Mouse (Mus musculus): ENCODE data around the gene Stk40. TPM values are rescaled to one million over a fixed set of nuclear protein-coding genes. Genes with fewer than 3 reads are reported as not detected.

Gene Stk40
- total RNA-seq, 2 experiments from 2014 or later = 74.6 to 80.1 TPM

- DNase-seq = peak; percentile 90 to 93
- intact Hi-C loops (cut with DNase I) = no loop called here
These were observed 7.2 kb upstream of the Stk40 start, which contains the start of gene Lsm10 for GRCm38 (mm10) chr4:126096464-126097111. Gene Lsm10 (plus strand): TSS chr4:126096623.

DNA sequence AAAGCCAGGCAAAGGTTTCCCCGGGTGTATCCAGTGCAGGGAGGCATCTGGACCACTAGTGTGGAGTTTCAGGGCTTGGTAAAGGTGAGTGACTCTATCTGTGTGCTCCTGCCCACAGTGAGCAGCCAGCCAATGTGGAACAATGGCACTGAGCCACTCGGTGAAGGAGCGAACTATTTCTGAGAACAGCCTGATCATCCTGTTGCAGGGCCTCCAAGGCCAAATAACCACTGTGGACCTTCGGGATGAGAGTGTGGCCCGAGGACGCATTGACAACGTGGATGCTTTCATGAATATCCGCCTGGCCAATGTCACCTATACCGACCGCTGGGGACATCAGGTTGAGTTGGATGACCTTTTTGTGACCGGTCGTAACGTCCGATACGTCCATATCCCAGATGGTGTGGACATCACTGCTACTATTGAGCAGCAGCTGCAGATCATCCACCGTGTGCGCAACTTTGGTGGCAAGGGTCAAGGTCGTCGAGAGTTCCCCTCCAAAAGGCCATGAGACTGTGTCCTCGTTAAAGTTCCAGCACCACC lies 6.0 kb upstream of the Stk40 start:
- intact Hi-C loops (cut with DNase I) = no loop called here
- DNase-seq = no peak

DNA sequence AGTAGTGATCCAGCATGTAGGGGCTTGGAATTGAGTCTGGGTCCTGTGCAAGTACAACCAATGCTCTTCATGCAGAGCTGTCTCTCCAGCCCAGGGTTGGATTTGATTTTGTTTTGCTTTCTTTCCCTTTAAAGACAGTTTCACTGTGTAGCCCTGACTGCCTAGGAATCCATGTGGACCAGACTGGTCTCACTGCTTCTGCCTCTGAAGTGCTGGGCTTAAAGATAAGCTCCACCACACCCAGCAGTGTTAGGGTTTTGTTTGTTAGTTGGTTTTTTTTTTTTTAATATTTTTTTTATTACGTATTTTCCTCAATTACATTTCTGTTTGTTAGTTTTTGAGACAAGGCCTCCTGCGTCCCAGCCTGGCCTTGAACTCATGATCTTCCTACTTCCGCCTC lies 4.4 kb upstream of the Stk40 start:
- DNase-seq = no peak
- intact Hi-C loops (cut with DNase I) = no loop called here

DNA sequence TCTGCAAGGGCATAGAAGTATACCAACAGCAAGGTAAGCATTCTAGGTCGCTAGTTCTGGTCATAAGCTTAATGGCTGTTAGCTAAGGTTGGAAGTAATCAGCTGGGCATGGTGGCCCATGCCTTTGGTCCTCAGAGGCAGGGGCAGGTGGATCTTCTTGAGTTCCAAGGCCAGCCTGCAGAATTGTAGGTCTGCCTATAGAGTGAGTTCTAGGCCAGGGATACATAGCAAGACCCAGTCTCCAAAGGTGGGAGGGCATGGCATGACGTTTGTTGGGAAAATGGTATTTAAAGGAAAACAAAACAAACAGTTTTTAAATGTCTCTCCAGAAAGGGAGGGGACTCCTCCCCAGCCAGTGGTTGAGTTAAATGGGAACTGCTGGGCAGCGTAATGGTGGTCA lies 3.0 kb upstream of the Stk40 start:
- intact Hi-C loops (cut with DNase I) = no loop called here
- DNase-seq = no peak

GRCm38 (mm10) chr4:126102061-126102841 lies 1.5 kb upstream of the Stk40 start:
- no peak for DNase-seq
- intact Hi-C loops (cut with DNase I) = no loop called here

GRCm38 (mm10) chr4:126103057-126103581 lies 638 bp upstream of the Stk40 start:
- intact Hi-C loops (cut with DNase I) = no loop called here
- DNase-seq = peak; percentile 84 to 88

GRCm38 (mm10) chr4:126104261-126105075 lies 711 bp downstream of the Stk40 start:
- intact Hi-C loops (cut with DNase I) = no loop called here
- no peak for DNase-seq

- no peak for DNase-seq
- intact Hi-C loops (cut with DNase I) = no loop called here
These were observed 1.5 kb downstream of the Stk40 start for GRCm38 (mm10) chr4:126105131-126105783.

GRCm38 (mm10) chr4:126108061-126108740 lies 4.4 kb downstream of the Stk40 start:
- intact Hi-C loops (cut with DNase I) = no loop called here
- DNase-seq = no peak

DNA sequence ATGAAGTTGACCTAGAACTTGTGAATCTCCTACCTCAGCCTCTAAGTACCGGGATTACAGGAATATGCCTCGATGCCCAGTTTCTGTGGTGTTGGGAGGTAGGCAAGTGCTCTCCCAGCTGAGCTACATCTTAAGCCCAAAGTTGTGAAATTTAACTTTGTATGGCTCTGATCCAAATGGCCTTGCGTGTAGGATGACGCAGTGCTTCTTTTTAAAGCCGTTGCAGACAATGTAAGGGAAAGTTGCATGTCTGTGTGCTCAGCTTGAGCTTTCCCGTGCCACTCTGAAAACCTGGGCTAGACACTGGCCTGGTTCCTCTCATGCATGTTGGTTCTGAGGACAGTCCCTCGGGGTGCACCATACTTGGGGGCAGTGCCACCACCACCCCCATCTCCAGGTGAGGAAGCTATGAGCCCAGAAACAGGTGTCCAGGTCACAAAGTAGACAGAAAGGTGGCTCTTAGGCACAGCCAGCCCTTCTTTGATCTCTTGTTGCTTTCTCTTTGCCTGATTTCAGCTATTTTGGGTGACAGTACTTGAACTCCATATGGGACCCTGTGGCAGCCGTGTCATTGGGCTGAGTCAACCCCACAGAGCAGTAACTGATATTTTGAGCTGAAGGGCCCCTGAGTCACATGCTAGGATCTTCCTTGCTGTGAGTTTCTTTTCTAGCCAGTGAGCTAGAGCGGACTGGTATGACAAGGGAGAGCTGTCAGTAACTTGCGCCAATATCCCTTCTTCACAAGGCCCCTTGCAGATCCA lies 6.0 kb downstream of the Stk40 start:
- DNase-seq = no peak
- intact Hi-C loops (cut with DNase I) = no loop called here

DNA sequence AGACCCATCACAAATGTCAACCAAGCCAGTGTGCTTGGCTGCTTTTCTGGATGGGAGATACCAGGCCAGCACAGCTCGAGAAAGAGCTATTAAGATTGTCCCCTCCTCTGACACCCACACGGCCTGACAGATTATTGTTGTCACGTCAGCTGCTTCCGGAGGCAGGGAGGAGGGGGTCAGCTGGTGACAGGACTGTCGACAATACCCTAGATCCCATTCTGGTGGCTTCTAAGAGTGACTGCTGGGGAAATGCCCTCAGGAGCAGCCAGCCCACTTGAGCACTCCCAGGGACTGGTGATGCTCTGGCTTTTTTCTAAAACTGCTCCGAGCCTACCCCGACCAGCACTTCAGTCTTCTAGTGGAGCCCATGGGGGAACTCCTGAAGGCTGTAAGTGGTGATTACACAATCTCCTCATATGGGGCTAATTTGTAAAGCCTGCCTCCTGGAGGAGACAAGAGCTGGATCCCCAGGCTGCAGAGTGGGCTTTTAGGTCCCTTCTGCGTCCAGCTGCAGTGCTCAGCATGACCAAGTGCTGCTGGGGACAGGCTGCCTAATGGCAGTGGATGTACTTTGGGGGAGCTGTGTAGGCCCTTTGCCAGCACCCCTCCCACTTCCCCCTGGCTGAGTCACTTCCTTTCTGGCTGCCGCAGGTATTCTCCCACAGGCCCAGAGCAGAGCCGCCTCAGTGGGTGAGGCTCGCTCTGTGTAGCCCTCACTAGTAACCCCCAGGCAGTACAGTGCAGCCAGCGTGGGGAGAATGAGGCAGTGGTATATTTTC lies 6.8 kb downstream of the Stk40 start:
- DNase-seq = peak; percentile 77 to 88
- intact Hi-C loops (cut with DNase I) = no loop called here

- intact Hi-C loops (cut with DNase I) = no loop called here
- peak in 1 of 2 experiments; percentile 24 for DNase-seq
These were observed 7.4 kb downstream of the Stk40 start for GRCm38 (mm10) chr4:126111153-126111549.

DNA sequence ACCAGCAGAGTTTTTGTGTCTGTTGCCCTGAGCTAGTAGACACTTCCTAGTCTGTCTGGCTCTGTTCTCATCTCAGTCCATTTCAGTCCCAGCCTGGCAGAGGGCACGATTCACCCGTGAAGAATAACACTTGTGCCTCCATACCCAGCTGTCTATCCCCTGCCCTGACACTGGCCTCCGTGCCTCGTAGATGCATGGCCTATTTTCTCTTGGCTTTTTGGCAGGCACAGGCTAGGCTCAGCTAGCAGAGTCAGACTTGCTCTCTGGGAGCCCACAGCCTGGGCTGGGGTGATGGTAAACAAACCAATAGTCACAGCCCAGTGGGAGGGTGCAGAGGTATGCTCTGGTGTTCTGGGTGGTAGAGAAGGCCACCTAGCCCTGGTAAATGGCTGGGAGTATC lies 9.5 kb downstream of the Stk40 start:
- peak; percentile 35 to 39 for DNase-seq
- intact Hi-C loops (cut with DNase I) = no loop called here

DNA sequence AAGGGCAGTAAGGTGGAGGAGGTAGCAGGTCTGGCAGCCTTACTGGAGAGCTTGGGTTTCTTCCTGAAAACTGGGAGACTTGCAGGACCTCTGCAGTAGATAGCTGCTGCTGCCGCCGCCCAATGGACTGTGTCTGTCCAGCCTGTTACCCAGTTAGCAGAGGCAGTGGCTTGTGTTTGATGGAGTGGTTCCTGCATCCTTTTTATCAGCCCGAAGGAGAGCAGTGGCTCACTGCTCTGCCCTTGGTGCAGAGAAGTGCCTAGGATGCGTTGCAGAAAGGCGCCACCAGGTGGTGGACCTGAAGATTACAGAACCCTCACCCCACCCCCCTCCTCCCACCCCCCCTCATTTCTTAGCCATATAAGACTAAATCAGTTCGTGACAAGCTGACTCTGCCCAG lies 10.2 kb downstream of the Stk40 start:
- DNase-seq = peak; percentile 54 to 56
- intact Hi-C loops (cut with DNase I) = loop anchor here (1.0 kb wide), 1 partner anchor 27 kb away; no protein-coding TSS in a partner anchor

DNA sequence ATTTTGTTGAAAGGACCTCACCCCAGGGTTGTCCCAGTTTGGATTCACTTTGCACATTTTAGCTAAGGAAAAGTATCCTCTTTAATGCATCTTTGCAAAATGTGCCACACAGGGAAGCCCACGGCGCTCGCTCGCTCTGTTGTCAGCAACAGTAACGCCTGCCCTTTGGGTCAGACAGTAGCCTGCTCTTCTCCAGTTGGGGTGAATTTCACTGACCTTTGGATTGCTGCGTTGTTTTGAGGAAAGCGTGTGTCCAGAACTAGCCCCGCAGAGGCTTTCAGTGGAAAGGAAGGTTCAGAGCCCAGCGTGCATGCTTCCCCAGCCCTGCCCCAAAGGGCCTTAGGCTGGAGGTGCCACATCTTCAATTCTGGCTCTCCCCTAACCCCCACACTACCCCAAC lies 11.7 kb downstream of the Stk40 start:
- intact Hi-C loops (cut with DNase I) = no loop called here
- no peak for DNase-seq

DNA sequence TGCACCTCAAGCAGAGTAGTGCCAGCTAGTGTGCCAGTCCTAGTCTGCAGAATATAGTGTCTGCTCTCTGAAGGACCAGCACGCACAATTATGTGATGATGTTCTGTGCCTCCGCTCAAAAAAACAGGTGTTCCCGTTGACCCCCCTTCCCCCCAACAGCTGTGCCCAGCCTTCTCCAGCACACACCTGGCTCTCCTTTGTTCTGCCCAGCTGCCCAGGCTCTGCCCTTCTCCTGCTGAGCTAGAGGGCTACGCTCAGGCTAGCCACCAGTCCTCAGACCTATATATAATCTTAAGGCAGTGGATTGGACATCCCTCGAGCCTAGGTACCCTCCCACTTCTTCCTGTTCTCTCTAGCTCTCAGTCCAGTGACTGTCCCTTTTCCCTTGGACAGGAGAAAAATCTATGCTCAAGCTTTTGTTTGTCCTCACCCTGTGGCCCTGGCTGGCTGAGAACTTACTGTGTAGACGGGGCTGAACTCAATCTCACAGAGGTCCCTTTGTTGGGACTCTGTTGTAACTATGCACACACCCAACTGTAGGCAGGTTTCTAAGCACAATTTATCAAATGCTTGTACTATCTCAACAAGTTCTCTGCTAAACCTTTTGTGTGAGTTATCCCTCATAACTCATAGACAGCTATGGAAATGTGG lies 12.2 kb downstream of the Stk40 start:
- DNase-seq = no peak
- intact Hi-C loops (cut with DNase I) = no loop called here

DNA sequence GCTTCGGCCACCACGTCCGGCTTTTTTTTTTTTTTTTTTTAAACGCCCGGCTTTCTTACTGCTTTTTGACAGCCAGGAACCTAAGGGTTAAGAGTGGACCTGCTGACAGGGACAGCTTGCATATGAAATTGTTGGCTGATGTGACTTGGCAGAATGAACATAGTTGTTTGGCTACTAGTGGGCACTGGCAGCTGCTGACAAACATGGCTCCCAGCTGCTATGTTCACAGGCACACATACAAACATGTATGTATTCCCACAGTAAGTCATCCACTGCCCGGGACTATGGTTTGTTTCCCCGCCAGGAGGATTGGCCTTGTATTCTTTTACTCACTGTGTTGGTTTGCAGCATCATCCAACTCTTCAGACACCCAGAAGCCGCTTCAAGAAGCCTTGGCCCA lies 13.4 kb downstream of the Stk40 start:
- intact Hi-C loops (cut with DNase I) = no loop called here
- DNase-seq = no peak

DNA sequence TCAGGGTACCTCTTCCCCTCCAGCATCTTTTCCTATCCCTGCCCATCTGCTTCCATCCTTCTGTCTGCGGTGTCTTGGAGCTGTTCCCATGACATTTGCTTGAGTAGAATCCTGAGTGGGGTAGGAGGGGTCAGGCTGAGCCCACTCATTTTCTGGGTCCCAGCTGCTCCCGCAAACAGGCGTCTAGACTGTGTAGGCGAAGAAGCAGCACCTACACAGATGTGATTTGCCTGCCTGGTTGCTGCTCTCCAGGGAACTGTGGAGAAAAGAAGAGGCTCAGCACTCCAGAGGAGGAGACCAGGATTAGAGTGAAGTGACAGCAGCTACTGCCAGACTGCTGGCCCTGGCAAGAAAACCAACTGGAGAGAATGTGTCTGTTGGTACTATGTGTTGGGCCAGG lies 14.9 kb downstream of the Stk40 start:
- DNase-seq = no peak
- intact Hi-C loops (cut with DNase I) = no loop called here
